Mouse (Mus musculus) cerebellum, adult 2 months (tissue): ENCODE results near the gene Arhgap15. TPM values are rescaled to one million over a fixed set of nuclear protein-coding genes. Genes with fewer than 3 reads are reported as not detected.

Source experiments
- DNase-seq, 2 experiments: peaks; one replicate each; pipeline ENCODE4 v3.0.0; 2021
- H3K27ac ChIP-seq: fragments of 200-500 bp; 2 replicates; pipeline ENCODE4 v1.5.1; 2012; ENCODE audit warnings: low read length, control low read depth, inconsistent platforms; ENCODE audit not compliant: insufficient read depth
- H3K27me3 ChIP-seq: fragments of 200-500 bp; 2 replicates; pipeline ENCODE4 v1.6.1; 2012; ENCODE audit warnings: inconsistent platforms, mild to moderate bottlenecking, low read length, moderate library complexity; ENCODE audit not compliant: control insufficient read depth, insufficient read depth
- H3K4me1 ChIP-seq: fragments of 200-500 bp; 2 replicates; pipeline ENCODE4 v1.6.1; 2011; ENCODE audit warnings: low read length; ENCODE audit not compliant: control insufficient read depth, insufficient read depth
- H3K4me3 ChIP-seq: fragments of 200-500 bp; replicated peaks from 2 replicates; pipeline ENCODE3; 2011; ENCODE audit warnings: mild to moderate bottlenecking, low read depth, low read length, control low read depth; ENCODE audit not compliant: insufficient read depth
- CTCF ChIP-seq: fragments of 200-500 bp; IDR thresholded peaks from 2 replicates; pipeline ENCODE4 v1.5.1; 2011; ENCODE audit warnings: low read depth, mild to moderate bottlenecking, control low read depth, low read length, moderate library complexity, borderline replicate concordance; ENCODE audit not compliant: insufficient read depth
- POLR2A ChIP-seq: fragments of 200-500 bp; IDR thresholded peaks from 2 replicates; pipeline ENCODE4 v1.6.1; 2011; ENCODE audit warnings: low read length, control low read depth, borderline replicate concordance; ENCODE audit not compliant: insufficient read depth
- WGBS: fragments of 180-500 bp; shearing (Covaris S2); methylation state at CpG from one replicate; pipeline ENCODE4 v1.1.7; 2018; 5-methylcytosine and 5-hydroxymethylcytosine counted together
- polyA plus RNA-seq: library from polyadenylated mRNA; depleted of rRNA; stranded (reverse); fragments of >200 nt; gene quantifications from 2 replicates; pipeline ENCODE4 v1.2.3, GENCODE M21; 2012

The Arhgap15 gene
- polyA plus RNA-seq, 1 experiment, result 2.3 TPM

DNA sequence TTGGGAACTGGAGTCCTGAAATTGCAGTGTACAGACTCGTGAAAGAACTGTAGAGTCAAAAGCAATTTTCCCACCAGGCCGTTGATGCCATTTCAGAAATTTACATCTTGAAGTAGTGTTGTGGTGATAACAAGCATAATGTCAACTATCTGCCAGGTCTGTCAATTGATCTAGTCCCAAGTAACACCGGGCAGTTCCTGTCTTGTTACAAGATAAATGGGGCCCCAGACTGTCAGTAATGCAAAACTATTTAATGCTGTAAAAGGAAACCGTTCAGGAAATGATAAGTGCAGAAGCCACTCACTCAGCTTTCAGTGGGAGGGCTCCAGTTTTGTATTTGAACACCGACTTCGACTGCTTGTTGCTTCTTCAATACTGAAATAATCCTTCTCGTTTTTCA is 604.3 kb downstream of the Arhgap15 start:
- no peaks in the 10 kb centered on the region for H3K4me1 ChIP-seq

DNA sequence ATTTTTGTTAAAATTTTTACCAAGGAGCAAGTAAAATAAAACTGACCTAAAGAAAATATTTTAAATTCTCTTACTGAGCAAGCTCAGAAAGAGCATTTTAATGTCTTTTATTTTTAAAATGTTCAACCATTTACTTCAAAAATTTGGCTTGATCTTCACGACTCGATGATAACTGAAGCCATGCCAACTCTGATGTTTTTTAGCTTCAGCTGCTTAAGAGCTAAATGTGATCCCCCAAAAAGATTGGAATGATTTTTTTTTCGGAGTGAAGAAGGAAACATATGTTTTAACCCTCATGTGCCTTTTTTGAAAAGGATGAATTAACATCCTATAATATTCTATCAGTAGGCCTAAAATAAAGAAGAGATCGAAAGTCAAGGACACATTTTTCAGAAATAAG is 605.0 kb downstream of the Arhgap15 start:
- H3K27me3 ChIP-seq, result no peaks in the 10 kb centered on the region
- no peak overlapping the region for H3K27ac ChIP-seq
- no peak for DNase-seq
- no peak for TF ChIP-seq POLR2A
- H3K4me3 ChIP-seq, result no peak overlapping the region
- 75% methylated on average over 4 of the region's 4 CpGs for WGBS
- no peaks in the 10 kb centered on the region for H3K4me1 ChIP-seq

More for the DNA sequence above, 604.3 kb downstream of the Arhgap15 start:
- no peak overlapping the region for H3K27ac ChIP-seq
- WGBS, result 86% methylated on average over 7 of the region's 7 CpGs
- no peaks in the 10 kb centered on the region for H3K27me3 ChIP-seq
- H3K4me3 ChIP-seq, result no peak overlapping the region
- no peak for DNase-seq
- TF ChIP-seq POLR2A (no peak), CTCF (no peak)

- H3K4me1 ChIP-seq, result no peaks in the 10 kb centered on the region
- WGBS, result 88% methylated on average over 4 of the region's 4 CpGs
- DNase-seq, result no peak
- no peak for TF ChIP-seq POLR2A
- TF ChIP-seq CTCF, result no peak
- H3K4me3 ChIP-seq, result no peak overlapping the region
- H3K27me3 ChIP-seq, result no peaks in the 10 kb centered on the region
- no peak overlapping the region for H3K27ac ChIP-seq
Observed at GRCm38 (mm10) chr2:44354786-44355185, 606.2 kb downstream of the Arhgap15 start.

GRCm38 (mm10) chr2:44355316-44355715 is 606.7 kb downstream of the Arhgap15 start:
- no peak overlapping the region for H3K4me3 ChIP-seq
- no peak overlapping the region for H3K27ac ChIP-seq
- no peaks in the 10 kb centered on the region for H3K4me1 ChIP-seq
- TF ChIP-seq POLR2A, result no peak
- WGBS, result 44% methylated on average over 11 of the region's 11 CpGs
- no peak for DNase-seq
- no peaks in the 10 kb centered on the region for H3K27me3 ChIP-seq

- TF ChIP-seq CTCF (no peak), POLR2A (no peak)
- DNase-seq, result no peak
- WGBS, result 90% methylated on average over 5 of the region's 5 CpGs
Observed at GRCm38 (mm10) chr2:44356248-44356886, 607.7 kb downstream of the Arhgap15 start.

DNA sequence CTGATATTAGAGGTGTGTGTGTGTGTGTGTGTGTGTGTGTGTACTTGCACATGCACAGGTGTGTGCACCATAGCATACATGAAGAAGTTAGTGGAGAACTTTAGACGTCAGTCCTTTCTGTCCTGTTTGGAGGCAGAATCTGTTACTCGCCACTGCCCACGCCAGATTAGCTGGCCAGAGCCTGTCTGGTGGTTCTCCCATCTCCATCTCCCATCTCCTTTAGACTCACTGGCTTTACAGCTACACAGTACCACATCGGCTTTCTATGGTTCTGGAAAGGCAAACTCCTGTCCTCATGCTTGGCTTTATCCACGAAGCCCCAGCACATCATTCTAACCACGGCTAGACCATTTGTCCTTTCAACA is 608.2 kb downstream of the Arhgap15 start:
- Histone ChIP-seq H3K27me3 (no peaks in the 10 kb centered on the region), H3K4me1 (no peaks in the 10 kb centered on the region), H3K27ac (no peak overlapping the region), H3K4me3 (no peak overlapping the region)
- no peak for TF ChIP-seq CTCF
- no peak for TF ChIP-seq POLR2A
- no peak for DNase-seq
- WGBS, result 91% methylated on average over 6 of the region's 6 CpGs

More at GRCm38 (mm10) chr2:44356248-44356886, 607.7 kb downstream of the Arhgap15 start:
- Histone ChIP-seq H3K4me1 (no peaks in the 10 kb centered on the region), H3K27me3 (no peaks in the 10 kb centered on the region), H3K27ac (no peak overlapping the region), H3K4me3 (no peak overlapping the region)

DNA sequence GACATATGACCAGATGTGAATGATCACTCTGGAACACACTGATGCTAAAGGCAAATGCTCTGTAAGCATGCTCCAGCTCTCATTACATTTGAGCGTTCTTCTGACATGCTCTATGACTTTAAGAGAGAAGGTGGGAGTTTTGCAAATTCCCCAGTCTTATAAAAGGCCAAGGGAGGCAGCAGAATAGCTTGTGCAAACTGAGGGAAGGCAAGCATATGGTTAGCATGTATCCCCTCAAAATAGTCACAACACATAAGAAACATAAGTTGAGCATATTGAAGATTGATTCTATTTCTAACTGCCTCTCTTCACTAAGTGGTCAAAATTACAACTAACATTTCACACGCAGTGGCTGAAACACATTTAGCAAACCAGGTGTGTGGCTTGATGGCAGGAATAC is 631.6 kb downstream of the Arhgap15 start:
- WGBS, result 93% methylated on average over 2 of the region's 2 CpGs
- H3K4me3 ChIP-seq, result no peak overlapping the region
- no peaks in the 10 kb centered on the region for H3K4me1 ChIP-seq
- TF ChIP-seq CTCF (no peak), POLR2A (no peak)
- H3K27ac ChIP-seq, result no peak overlapping the region
- no peak for DNase-seq
- no peaks in the 10 kb centered on the region; the same call in 1 of the 2 replicates for H3K27me3 ChIP-seq

GRCm38 (mm10) chr2:44384541-44384940 is 635.9 kb downstream of the Arhgap15 start:
- H3K4me3 ChIP-seq, result no peak overlapping the region
- no peaks in the 10 kb centered on the region; the same call in 1 of the 2 replicates for H3K27me3 ChIP-seq
- H3K27ac ChIP-seq, result no peak overlapping the region
- no peak for TF ChIP-seq POLR2A
- no peak for TF ChIP-seq CTCF
- 96% methylated on average over 6 of the region's 6 CpGs for whole genome bisulfite sequencing
- no peak for DNase-seq
- H3K4me1 ChIP-seq, result no peaks in the 10 kb centered on the region
